Mouse (Mus musculus) heart, embryonic 11.5 days (tissue): Measurements from ENCODE around the gene Nadk. TPM values are rescaled to one million over a fixed set of nuclear protein-coding genes. Genes with fewer than 3 reads are reported as not detected.
A peak's percentile ranks its signal among the peaks of the same experiment; 100 is the strongest.

ENCODE experiments used
- ATAC-seq: fragments of 200-750 bp; cut with Nextera tagmentation; replicated peaks from 2 replicates; pipeline ENCODE4 v1.8.0; 2017; ENCODE audit warnings: moderate library complexity; ENCODE audit not compliant: insufficient number of reproducible peaks, low FRiP score, low TSS enrichment
- H3K27ac ChIP-seq: fragments of 300-500 bp; sonication (generic); 2 replicates; pipeline ENCODE4 v1.5.1; 2014; ENCODE audit warnings: mild to moderate bottlenecking, low read depth, low read length
- H3K27me3 ChIP-seq: fragments of 300-500 bp; sonication (generic); 2 replicates; pipeline ENCODE4 v1.6.1; 2014; ENCODE audit warnings: mild to moderate bottlenecking, low read length, mixed read lengths; ENCODE audit not compliant: control insufficient read depth, insufficient read depth
- H3K36me3 ChIP-seq: fragments of 300-500 bp; sonication (generic); 2 replicates; pipeline ENCODE4 v1.6.1; 2014; ENCODE audit warnings: mild to moderate bottlenecking, low read length, moderate library complexity, mixed read lengths; ENCODE audit not compliant: control insufficient read depth, insufficient read depth
- H3K4me1 ChIP-seq: fragments of 300-500 bp; sonication (generic); 2 replicates; pipeline ENCODE4 v1.6.1; 2014; ENCODE audit warnings: low read length; ENCODE audit not compliant: control insufficient read depth, insufficient read depth
- H3K4me2 ChIP-seq: fragments of 300-500 bp; sonication (generic); 2 replicates; pipeline ENCODE4 v1.6.1; 2014; ENCODE audit warnings: mild to moderate bottlenecking, moderate library complexity
- H3K4me3 ChIP-seq: fragments of 300-500 bp; sonication (generic); 2 replicates; pipeline ENCODE4 v1.5.1; 2014; ENCODE audit warnings: low read depth, low read length
- H3K9ac ChIP-seq: fragments of 300-500 bp; sonication (generic); 2 replicates; pipeline ENCODE4 v1.6.1; 2014; ENCODE audit warnings: mild to moderate bottlenecking, low read depth, low read length, moderate library complexity
- H3K9me3 ChIP-seq: fragments of 300-500 bp; sonication (generic); replicated peaks from 2 replicates; pipeline ENCODE4 v1.6.1; 2016; ENCODE audit warnings: low read length; ENCODE audit not compliant: control insufficient read depth
- WGBS: fragments of 180-500 bp; shearing (Covaris S2); extraction: QIAGEN DNeasy Blood & Tissue Kit; methylation state at CpG from one replicate; pipeline ENCODE4 v1.1.7; 2014; ENCODE audit not compliant: insufficient replicate concordance; 5-methylcytosine and 5-hydroxymethylcytosine counted together
- polyA plus RNA-seq: library from polyadenylated mRNA; unstranded; fragments of >200 nt; fragmentation: Nextera tagmentation; extraction: Ambion mirVana; gene quantifications from 2 replicates; pipeline ENCODE4 v1.2.1, GENCODE M21; 2014

Gene Nadk
- 57.0 and 58.6 TPM in 2 replicates for polyA plus RNA-seq

DNA sequence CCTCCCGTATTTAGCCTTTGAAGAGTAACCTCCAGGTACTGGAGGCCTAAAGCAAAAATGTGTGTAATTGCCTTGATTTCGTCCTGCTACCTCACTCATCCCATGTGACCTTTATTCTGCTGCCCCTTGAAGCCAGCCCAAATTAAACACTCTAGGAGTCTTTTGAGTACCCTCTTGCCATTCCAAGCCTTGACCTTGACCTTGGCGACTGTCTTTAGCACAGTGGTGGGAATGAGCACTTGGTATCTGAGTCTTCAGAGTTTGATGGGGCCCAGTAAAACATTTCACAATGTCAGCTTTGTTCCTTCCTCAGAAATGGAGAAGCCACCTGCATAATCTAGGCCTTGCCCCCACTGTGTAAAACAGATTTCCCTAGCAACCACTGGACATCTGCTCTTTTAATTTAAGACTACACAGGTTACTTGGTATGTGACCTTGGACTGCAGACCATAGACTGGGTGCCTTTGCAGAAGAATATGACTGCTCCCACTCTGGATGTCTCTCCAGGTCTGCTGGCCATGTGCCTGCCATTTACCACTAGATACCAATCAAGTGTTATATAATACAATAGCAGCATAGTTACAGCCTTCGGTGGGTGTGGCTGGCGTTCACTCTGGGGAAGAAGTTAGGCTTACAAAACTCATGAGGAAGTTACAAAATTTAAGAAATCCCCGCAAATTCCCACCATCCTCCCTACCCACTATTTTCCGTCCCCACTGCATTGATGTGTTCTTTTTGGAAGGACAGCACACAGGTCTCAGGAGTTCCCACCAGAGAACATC is at the start of gene Nadk:
Nadk (plus strand) TSS at position 718 of the 782 bp plus-strand sequence.
- no peak for ATAC-seq

GRCm38 (mm10) chr4:155514810-155515209 is 47.4 kb upstream of the Nadk start:
- Histone ChIP-seq H3K9ac (no peak overlapping the region), H3K27me3 (no peaks in the 10 kb centered on the region), H3K4me2 (no peak overlapping the region), H3K27ac (no peak overlapping the region), H3K4me3 (no peak overlapping the region), H3K9me3 (no peaks in the 10 kb centered on the region), H3K4me1 (no peaks in the 10 kb centered on the region), H3K36me3 (0 out of 2 replicates have a peak, but pooled peaks cover 2% of the 10 kb centered on the region)
- WGBS: 80% methylated on average over 2 of the region's 2 CpGs
- ATAC-seq: no peak

More for the DNA sequence above, at the start of gene Nadk:
- WGBS: 73% methylated on average over 7 of the region's 7 CpGs
- no peaks in the 10 kb centered on the region for H3K9me3 ChIP-seq
- H3K27me3 ChIP-seq: no peaks in the 10 kb centered on the region
- H3K4me1 ChIP-seq: peaks cover 36% of the 10 kb centered on the region
- H3K4me3 ChIP-seq: peak within 1 kb of the TSS; percentile 57
- peaks cover 2% of the 10 kb centered on the region for H3K36me3 ChIP-seq
- peak within 1 kb of the TSS; percentile 79 for H3K27ac ChIP-seq
- peak within 1 kb of the TSS; percentile 84 for H3K4me2 ChIP-seq
- peak within 1 kb of the TSS; percentile 12 for H3K9ac ChIP-seq

GRCm38 (mm10) chr4:155517948-155518517 is 44.1 kb upstream of the Nadk start:
- Histone ChIP-seq H3K9me3 (no peaks in the 10 kb centered on the region), H3K36me3 (0 out of 2 replicates have a peak, but pooled peaks cover 2% of the 10 kb centered on the region), H3K9ac (no peak overlapping the region), H3K4me1 (0 out of 2 replicates have a peak, but pooled peaks cover 2% of the 10 kb centered on the region), H3K4me3 (no peak overlapping the region), H3K27me3 (no peaks in the 10 kb centered on the region), H3K27ac (no peak overlapping the region), H3K4me2 (no peak overlapping the region)
- no peak for ATAC-seq
- WGBS: 91% methylated on average over 7 of the region's 7 CpGs

GRCm38 (mm10) chr4:155522327-155522726 is 39.9 kb upstream of the Nadk start:
- ATAC-seq: no peak
- WGBS: 78% methylated on average over 7 of the region's 7 CpGs

GRCm38 (mm10) chr4:155525751-155526150 is 36.4 kb upstream of the Nadk start:
- no peak overlapping the region for H3K4me3 ChIP-seq
- WGBS: 79% methylated on average over 5 of the region's 5 CpGs
- no peak for ATAC-seq
- H3K9me3 ChIP-seq: no peaks in the 10 kb centered on the region
- 0 out of 2 replicates have a peak, but pooled peaks cover 2% of the 10 kb centered on the region for H3K4me1 ChIP-seq
- no peaks in the 10 kb centered on the region for H3K27me3 ChIP-seq
- no peak overlapping the region for H3K4me2 ChIP-seq
- H3K36me3 ChIP-seq: peaks cover 11% of the 10 kb centered on the region
- H3K27ac ChIP-seq: no peak overlapping the region
- no peak overlapping the region for H3K9ac ChIP-seq

More at GRCm38 (mm10) chr4:155522327-155522726, 39.9 kb upstream of the Nadk start:
- no peak overlapping the region for H3K9ac ChIP-seq
- no peaks in the 10 kb centered on the region for H3K9me3 ChIP-seq
- H3K4me2 ChIP-seq: no peak overlapping the region
- H3K27me3 ChIP-seq: no peaks in the 10 kb centered on the region
- no peak overlapping the region for H3K27ac ChIP-seq
- H3K36me3 ChIP-seq: peaks cover 4% of the 10 kb centered on the region; the same call in 1 of the 2 replicates
- H3K4me3 ChIP-seq: no peak overlapping the region
- H3K4me1 ChIP-seq: 0 out of 2 replicates have a peak, but pooled peaks cover 2% of the 10 kb centered on the region

DNA sequence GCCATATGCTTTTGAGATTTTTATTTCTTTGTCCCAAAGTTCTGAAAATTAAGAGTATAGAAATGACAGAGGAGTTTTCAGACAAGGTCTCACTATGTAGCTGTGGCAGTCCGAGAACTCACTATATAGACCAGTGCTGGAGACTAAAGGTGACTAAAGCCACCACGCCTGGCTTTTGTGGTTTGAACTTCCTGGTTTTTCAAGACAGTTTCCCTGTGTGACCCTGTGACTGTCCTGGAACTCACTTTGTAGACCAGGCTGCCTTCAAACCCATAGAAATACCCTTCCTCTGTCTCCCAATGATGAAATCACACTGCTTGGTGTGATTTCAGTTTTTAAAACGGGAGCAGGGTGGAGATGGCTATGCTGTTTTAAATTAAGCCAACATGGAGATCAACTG is 32.9 kb upstream of the Nadk start:
- 85% methylated on average over 3 of the region's 3 CpGs for WGBS

DNA sequence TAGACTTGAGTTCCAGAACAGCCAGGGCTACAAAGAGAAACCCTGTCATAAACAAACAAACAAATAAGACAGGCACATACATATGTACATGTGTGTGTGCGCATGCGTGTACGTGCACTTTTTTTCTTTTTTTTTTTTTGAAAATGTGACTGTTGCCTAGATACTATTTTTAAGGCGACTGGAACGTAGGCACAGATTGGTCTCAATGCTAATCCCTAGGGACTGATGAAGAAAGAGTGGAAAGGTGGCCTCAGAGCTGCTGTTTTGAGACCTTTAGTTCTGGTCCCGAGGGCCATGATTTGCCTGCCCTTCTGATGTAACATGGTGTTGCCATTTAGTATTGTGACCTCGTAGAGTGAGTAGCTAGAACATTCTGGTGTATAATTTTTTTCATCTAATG is 12.2 kb upstream of the Nadk start:
- Histone ChIP-seq H3K9me3 (no peaks in the 10 kb centered on the region), H3K27ac (no peak overlapping the region), H3K36me3 (peaks cover 39% of the 10 kb centered on the region), H3K4me1 (no peaks in the 10 kb centered on the region), H3K4me3 (no peak overlapping the region), H3K4me2 (no peak overlapping the region), H3K9ac (no peak overlapping the region), H3K27me3 (no peaks in the 10 kb centered on the region)
- 90% methylated on average over 7 of the region's 7 CpGs for WGBS
- no peak for ATAC-seq

More for the DNA sequence above, 32.9 kb upstream of the Nadk start:
- no peak overlapping the region for H3K9ac ChIP-seq
- ATAC-seq: no peak
- no peak overlapping the region for H3K4me3 ChIP-seq
- H3K4me2 ChIP-seq: no peak overlapping the region
- H3K36me3 ChIP-seq: peaks cover 23% of the 10 kb centered on the region
- no peaks in the 10 kb centered on the region for H3K27me3 ChIP-seq
- H3K9me3 ChIP-seq: no peaks in the 10 kb centered on the region
- H3K27ac ChIP-seq: no peak overlapping the region
- H3K4me1 ChIP-seq: no peaks in the 10 kb centered on the region

GRCm38 (mm10) chr4:155550446-155550845 is 11.7 kb upstream of the Nadk start:
- H3K9ac ChIP-seq: no peak overlapping the region
- no peak overlapping the region for H3K4me2 ChIP-seq
- 88% methylated on average over 2 of the region's 2 CpGs for WGBS
- H3K4me3 ChIP-seq: no peak overlapping the region
- no peaks in the 10 kb centered on the region for H3K9me3 ChIP-seq
- no peaks in the 10 kb centered on the region for H3K4me1 ChIP-seq
- no peaks in the 10 kb centered on the region for H3K27me3 ChIP-seq
- H3K27ac ChIP-seq: no peak overlapping the region
- peaks cover 40% of the 10 kb centered on the region for H3K36me3 ChIP-seq
- no peak for ATAC-seq
